Mouse (Mus musculus) ES-E14 (cell line): ENCODE measurements around the gene Clasp1. TPM values are rescaled to one million over a fixed set of nuclear protein-coding genes. Genes with fewer than 3 reads are reported as not detected.
A peak's percentile ranks its signal among the peaks of the same experiment; 100 is the strongest.

ENCODE experiments used
- DNase-seq: peaks from one replicate; pipeline ENCODE4 v3.0.0-alpha.2; 2013; ENCODE audit warnings: low read depth, low spot score
- H3K27ac ChIP-seq: 2 replicates; pipeline ENCODE4 v1.5.1; 2012; ENCODE audit warnings: low read depth, mild to moderate bottlenecking, low read length, moderate library complexity, mixed read lengths; ENCODE audit not compliant: poor library complexity, insufficient read depth, severe bottlenecking
- H3K36me3 ChIP-seq: 2 replicates; pipeline ENCODE4 v1.6.1; 2012; ENCODE audit warnings: mild to moderate bottlenecking, low read length, moderate library complexity, mixed read lengths; ENCODE audit not compliant: control insufficient read depth, poor library complexity, insufficient read depth, severe bottlenecking
- H3K4me1 ChIP-seq, 2 experiments: fragments of 150-350 bp in 1 of 2; sonication (generic) in 1 of 2; 2 replicates each; pipeline ENCODE4 v1.6.1; 2012; ENCODE audit warnings: low read length in 2 of 2, mild to moderate bottlenecking in 1 of 2, mixed read lengths in 1 of 2; ENCODE audit not compliant: control insufficient read depth in 2 of 2, insufficient read depth in 2 of 2, poor library complexity in 1 of 2
- H3K4me3 ChIP-seq, 2 experiments: fragments of 150-350 bp in 1 of 2; sonication (generic) in 1 of 2; 2 replicates each; pipeline ENCODE4 v1.5.1; 2012; ENCODE audit warnings: low read length in 2 of 2, low read depth in 1 of 2, mild to moderate bottlenecking in 1 of 2, mixed read lengths in 1 of 2; ENCODE audit not compliant: insufficient read depth in 1 of 2, poor library complexity in 1 of 2, severe bottlenecking in 1 of 2
- H3K9ac ChIP-seq: 2 replicates; pipeline ENCODE4 v1.6.1; 2012; ENCODE audit warnings: low read depth, mild to moderate bottlenecking, low read length, mixed read lengths; ENCODE audit not compliant: poor library complexity, insufficient read depth, severe bottlenecking
- H3K9me3 ChIP-seq: fragments of 150-350 bp; sonication (generic); 2 replicates; pipeline ENCODE4 v1.6.1; 2012; ENCODE audit warnings: low read depth, mild to moderate bottlenecking, low read length; ENCODE audit not compliant: control insufficient read depth, insufficient read depth
- CHD2 ChIP-seq: IDR thresholded peaks from 2 replicates; pipeline ENCODE4 v1.6.1; 2014; ENCODE audit warnings: mild to moderate bottlenecking, low read depth, low read length, inconsistent platforms
- HCFC1 ChIP-seq: IDR thresholded peaks from 2 replicates; pipeline ENCODE4 v1.6.1; 2012; ENCODE audit warnings: low read length, inconsistent platforms, borderline replicate concordance; ENCODE audit not compliant: insufficient read depth
- MAFK ChIP-seq: IDR thresholded peaks from 2 replicates; pipeline ENCODE4 v1.6.1; 2014; ENCODE audit warnings: mild to moderate bottlenecking, low read depth, low read length, inconsistent platforms; ENCODE audit not compliant: insufficient read depth
- ZC3H11A ChIP-seq: IDR thresholded peaks from 2 replicates; pipeline ENCODE4 v1.6.1; 2012; ENCODE audit warnings: low read depth, mild to moderate bottlenecking, inconsistent platforms, low read length, borderline replicate concordance
- ZNF384 ChIP-seq: IDR thresholded peaks from 2 replicates; pipeline ENCODE4 v1.6.1; 2012; ENCODE audit warnings: low read depth, low read length, inconsistent platforms
- in situ Hi-C, 2 experiments: fragments of 600-800 bp; cut with MboI; formaldehyde crosslinking; loops; one replicate each; pipeline ENCODE4 v1.15.1; 2025; ENCODE audit warnings: low sequenced_read_pairs in 2 of 2, inconsistent platforms in 1 of 2; ENCODE audit not compliant: unreplicated experiment in 2 of 2
- total RNA-seq: library from RNA; depleted of rRNA; stranded (reverse); fragments of 300-350 nt; gene quantifications from 2 replicates; pipeline ENCODE4 v1.2.3, GENCODE M21; 2012

Gene Clasp1
- total RNA-seq, 1 experiment, result 38.9 TPM

- Histone ChIP-seq H3K36me3 (no peaks in the 10 kb centered on the region; the same call in 1 of the 2 replicates), H3K9me3 (no peaks in the 10 kb centered on the region), H3K4me1 (peaks cover 2 to 6% of the 10 kb centered on the region in 2 experiments; a peak in 2 of 4 replicates), H3K9ac (no peak overlapping the region), H3K4me3 (no peak overlapping the region), H3K27ac (no peak overlapping the region)
- no peak for TF ChIP-seq HCFC1
- no peak for TF ChIP-seq CHD2
- no peak for DNase-seq
- in situ Hi-C loops, result no loop called here
Observed at GRCm38 (mm10) chr1:118457883-118458259, 69.0 kb downstream of the Clasp1 start.

GRCm38 (mm10) chr1:118458279-118458678 lies 69.4 kb downstream of the Clasp1 start:
- Histone ChIP-seq H3K4me1 (peaks cover 2 to 6% of the 10 kb centered on the region in 2 experiments; a peak in 2 of 4 replicates), H3K27ac (no peak overlapping the region), H3K4me3 (no peak overlapping the region), H3K9me3 (no peaks in the 10 kb centered on the region), H3K36me3 (no peaks in the 10 kb centered on the region; the same call in 1 of the 2 replicates), H3K9ac (no peak overlapping the region)
- TF ChIP-seq ZNF384, result peak; percentile 55; the same call in 1 of the 2 replicates
- TF ChIP-seq MAFK, result no peak
- no peak for TF ChIP-seq CHD2
- TF ChIP-seq HCFC1, result no peak
- DNase-seq, result no peak
- in situ Hi-C loops, result no loop called here

- Histone ChIP-seq H3K27ac (peak overlapping the region; percentile 97), H3K9ac (peak overlapping the region; percentile 80), H3K4me1 (peaks cover 2 to 6% of the 10 kb centered on the region in 2 experiments; a peak in 2 of 4 replicates), H3K9me3 (no peaks in the 10 kb centered on the region), H3K36me3 (no peaks in the 10 kb centered on the region; the same call in 1 of the 2 replicates), H3K4me3 (peak overlapping the region; percentile 62 to 83)
- TF ChIP-seq ZC3H11A (no peak), HCFC1 (peak; percentile 83; the same call in 1 of the 2 replicates), ZNF384 (peak; percentile 52; the same call in 1 of the 2 replicates), MAFK (no peak), CHD2 (0 out of 2 replicates have a peak, but pooled peaks have one; percentile 13)
- peak; percentile 99 for DNase-seq
- in situ Hi-C loops, result no loop called here
Observed at GRCm38 (mm10) chr1:118458963-118459920, 70.4 kb downstream of the Clasp1 start.

GRCm38 (mm10) chr1:118460716-118461115 lies 71.9 kb downstream of the Clasp1 start:
- no peaks in the 10 kb centered on the region for H3K9me3 ChIP-seq
- no peaks in the 10 kb centered on the region; the same call in 1 of the 2 replicates for H3K36me3 ChIP-seq
- no peak overlapping the region for H3K9ac ChIP-seq
- in situ Hi-C loops, result loop anchor here (10.0 kb wide), 1 partner anchor 126 kb away; no protein-coding TSS in a partner anchor
- TF ChIP-seq CHD2 (no peak), MAFK (no peak), HCFC1 (no peak), ZNF384 (no peak), ZC3H11A (no peak)
- no peak for DNase-seq
- H3K27ac ChIP-seq, result no peak overlapping the region
- no peak overlapping the region for H3K4me3 ChIP-seq
- H3K4me1 ChIP-seq, result peaks cover 2 to 6% of the 10 kb centered on the region in 2 experiments; a peak in 2 of 4 replicates
